Mouse (Mus musculus) kidney, adult 11 months (tissue): Measurements from ENCODE around the gene D5Ertd579e.
A peak's percentile ranks its signal among the peaks of the same experiment; 100 is the strongest.

ENCODE experiments used
- DNase-seq: peaks from one replicate; pipeline ENCODE4 v3.0.0; 2022

D5Ertd579e gene

GRCm38 (mm10) chr5:36563741-36564140 lies 132.1 kb downstream of the D5Ertd579e start:
- DNase-seq, result no peak

- no peak for DNase-seq
Measured at GRCm38 (mm10) chr5:36562791-36563445, 132.9 kb downstream of the D5Ertd579e start.

GRCm38 (mm10) chr5:36561509-36561908 lies 134.3 kb downstream of the D5Ertd579e start:
- DNase-seq, result peak; percentile 88

DNA sequence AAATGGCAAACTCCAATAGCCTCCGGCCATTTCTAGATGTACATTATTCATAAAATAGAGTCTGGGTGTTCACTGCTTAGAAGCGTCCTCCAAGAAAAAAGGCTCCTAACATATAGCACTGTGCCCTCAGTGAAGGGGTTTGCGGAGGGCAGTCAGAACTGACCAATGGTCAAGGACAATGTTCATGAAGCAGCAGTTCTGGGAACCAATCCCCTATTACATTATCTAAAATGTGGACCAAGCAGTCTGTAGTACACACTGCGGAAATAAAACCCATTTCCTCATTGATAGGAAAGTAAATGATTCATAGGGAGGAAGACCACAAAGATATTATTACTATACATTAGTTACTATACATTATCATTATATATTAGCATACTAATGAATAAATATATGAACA lies 135.3 kb downstream of the D5Ertd579e start:
- DNase-seq, result no peak

GRCm38 (mm10) chr5:36559510-36560235 lies 136.2 kb downstream of the D5Ertd579e start:
- DNase-seq, result no peak

DNA sequence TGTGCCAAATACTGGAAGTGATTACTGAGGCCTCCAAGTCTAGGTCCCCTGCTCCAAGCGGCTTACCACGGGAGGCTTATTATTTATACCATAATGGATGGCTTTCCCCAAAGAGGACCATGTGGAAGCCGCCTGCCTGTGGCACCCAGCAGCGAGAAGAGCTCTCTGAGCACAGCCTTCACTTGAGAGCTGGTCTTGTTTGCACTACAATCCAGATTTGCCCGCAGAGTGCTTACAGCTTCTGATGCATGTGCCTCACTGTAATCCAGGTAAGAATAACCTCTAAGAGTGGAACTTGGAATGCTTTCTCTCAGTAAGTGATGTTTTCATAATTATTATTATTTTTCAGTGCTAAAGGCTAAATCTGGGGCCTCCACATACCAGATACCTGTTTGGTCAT lies 136.7 kb downstream of the D5Ertd579e start:
- no peak for DNase-seq

- DNase-seq, result no peak
Measured at GRCm38 (mm10) chr5:36558526-36558925, 137.3 kb downstream of the D5Ertd579e start.

- DNase-seq, result peak; percentile 86
Measured at GRCm38 (mm10) chr5:36557584-36558308, 138.1 kb downstream of the D5Ertd579e start.

GRCm38 (mm10) chr5:36556906-36557305 lies 138.9 kb downstream of the D5Ertd579e start:
- no peak for DNase-seq

GRCm38 (mm10) chr5:36556289-36556688 lies 139.5 kb downstream of the D5Ertd579e start:
- peak; percentile 76 for DNase-seq

GRCm38 (mm10) chr5:36554496-36554895 lies 141.3 kb downstream of the D5Ertd579e start:
- DNase-seq, result no peak

DNA sequence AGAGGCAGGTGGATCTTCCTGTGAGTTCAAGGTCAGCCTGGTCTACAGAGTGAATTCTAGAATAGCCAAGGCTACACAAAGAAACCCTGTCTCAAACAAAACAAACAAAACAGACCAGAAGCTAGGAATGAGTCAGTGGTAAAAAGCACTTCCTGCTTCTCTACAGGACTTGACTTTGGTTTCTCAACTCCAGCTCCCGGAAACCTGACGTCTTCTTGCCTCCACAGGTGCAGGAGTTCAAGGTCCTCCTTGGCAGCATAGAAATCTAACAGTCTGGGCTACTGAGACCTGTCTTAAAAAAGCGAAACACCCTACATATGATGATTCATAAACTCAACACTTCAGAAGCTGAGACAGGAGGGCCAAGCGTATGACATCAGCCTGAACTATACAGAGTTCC lies 141.9 kb downstream of the D5Ertd579e start:
- DNase-seq, result no peak

DNA sequence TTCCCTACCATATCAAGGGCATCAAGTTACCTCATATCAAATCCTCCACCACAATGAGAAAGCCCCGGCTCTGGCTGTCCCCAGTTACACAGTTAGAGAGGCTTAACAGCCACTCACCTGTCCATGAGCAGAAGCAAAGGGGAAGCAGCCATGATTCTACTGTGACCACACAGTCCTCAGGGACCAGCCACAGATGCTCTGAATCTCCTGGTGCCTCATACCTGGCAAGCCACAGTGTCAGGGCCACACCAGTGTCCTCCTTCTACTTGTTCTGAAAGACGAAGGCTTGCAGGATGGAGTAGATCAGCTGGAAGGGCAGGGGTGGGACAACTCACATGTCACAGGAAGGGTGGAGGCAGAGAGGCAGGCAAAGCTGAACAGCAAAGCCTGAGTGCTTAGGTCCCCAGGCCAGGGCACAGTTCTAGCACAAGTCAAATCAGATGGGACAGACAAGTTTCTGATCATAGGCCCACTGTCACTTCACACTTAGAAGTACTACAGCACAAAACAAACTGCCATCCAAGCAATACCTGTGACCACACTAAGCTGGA lies 142.7 kb downstream of the D5Ertd579e start:
- DNase-seq, result no peak

- DNase-seq, result no peak
Measured at GRCm38 (mm10) chr5:36552391-36552790, 143.4 kb downstream of the D5Ertd579e start.
